Mouse (Mus musculus) forebrain, postnatal 0 days (tissue): Measurements from ENCODE around the gene Dad1. TPM values are rescaled to one million over a fixed set of nuclear protein-coding genes. Genes with fewer than 3 reads are reported as not detected.

Experiments
- ATAC-seq: fragments of 200-750 bp; cut with Nextera tagmentation; 2 replicates; pipeline ENCODE4 v1.8.0; 2017; ENCODE audit warnings: mild to moderate bottlenecking, moderate library complexity
- DNase-seq: peaks from one replicate; pipeline ENCODE4 v3.0.0-alpha.2; 2015
- H3K27ac ChIP-seq: fragments of 300-500 bp; sonication (generic); 2 replicates; pipeline ENCODE4 v1.5.1; 2014; ENCODE audit warnings: low read depth, mild to moderate bottlenecking, antibody characterized with exemption, low read length, moderate library complexity, mixed read lengths
- H3K27me3 ChIP-seq: fragments of 300-500 bp; sonication (generic); 2 replicates; pipeline ENCODE4 v1.6.1; 2014; ENCODE audit warnings: mild to moderate bottlenecking, low read length, mixed read lengths; ENCODE audit not compliant: insufficient read depth
- H3K36me3 ChIP-seq: fragments of 300-500 bp; sonication (generic); 2 replicates; pipeline ENCODE4 v1.6.1; 2014; ENCODE audit warnings: mild to moderate bottlenecking, moderate library complexity; ENCODE audit not compliant: insufficient read depth
- H3K4me1 ChIP-seq: fragments of 300-500 bp; sonication (generic); 2 replicates; pipeline ENCODE4 v1.6.1; 2014; ENCODE audit warnings: antibody characterized with exemption; ENCODE audit not compliant: insufficient read depth
- H3K4me2 ChIP-seq: fragments of 300-500 bp; sonication (generic); 2 replicates; pipeline ENCODE4 v1.6.1; 2014; ENCODE audit warnings: low read depth, mild to moderate bottlenecking, moderate library complexity
- H3K4me3 ChIP-seq: fragments of 300-500 bp; sonication (generic); 2 replicates; pipeline ENCODE4 v1.5.1; 2014; ENCODE audit warnings: low read depth, low read length, mixed read lengths
- H3K9ac ChIP-seq: fragments of 300-500 bp; sonication (generic); 2 replicates; pipeline ENCODE4 v1.6.1; 2014; ENCODE audit warnings: mild to moderate bottlenecking
- H3K9me3 ChIP-seq: fragments of 300-500 bp; sonication (generic); 2 replicates; pipeline ENCODE4 v1.6.1; 2016; ENCODE audit warnings: low read length
- CTCF ChIP-seq: sonication (generic); IDR thresholded peaks from 2 replicates; pipeline ENCODE4 v1.5.1; 2016; ENCODE audit warnings: antibody characterized with exemption, control low read depth, low read depth
- WGBS: fragments of 180-500 bp; shearing (Covaris S2); extraction: QIAGEN DNeasy Blood & Tissue Kit; methylation state at CpG from one replicate; pipeline ENCODE4 v1.1.7; 2014; 5-methylcytosine and 5-hydroxymethylcytosine counted together
- polyA plus RNA-seq: library from polyadenylated mRNA; unstranded; fragments of >200 nt; fragmentation: Nextera tagmentation; extraction: Ambion mirVana; gene quantifications from 2 replicates; pipeline ENCODE4 v1.2.1, GENCODE M21; 2015
- total RNA-seq: library from RNA; depleted of rRNA; stranded (reverse); fragments of >200 nt; gene quantifications from 2 replicates; pipeline ENCODE4 v1.2.3, GENCODE M21; 2014

The Dad1 gene
- total and polyA plus RNA-seq, 2 experiments from 2014 or later, result 230 to 375 TPM

DNA sequence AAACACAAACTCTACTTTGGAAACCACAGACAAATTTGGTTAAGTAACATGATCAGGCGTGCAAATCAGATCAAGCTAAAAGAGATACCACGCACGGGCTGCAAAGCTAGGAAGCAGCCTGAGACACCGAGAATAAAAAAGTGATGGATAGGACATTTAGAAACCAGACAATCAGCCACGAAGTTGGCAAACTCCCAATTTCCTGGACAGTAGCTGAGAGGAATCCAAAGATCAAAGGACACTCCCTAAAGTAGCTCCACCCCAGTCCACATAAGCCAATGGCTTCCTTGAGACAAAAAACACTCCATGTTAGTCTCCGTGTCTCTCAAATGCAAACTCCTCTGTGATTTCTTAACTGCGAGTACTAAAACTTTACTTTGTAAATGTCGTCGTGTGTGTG, 4.6 kb downstream of the Dad1 start:
- Histone ChIP-seq H3K27me3 (no peaks in the 10 kb centered on the region), H3K9ac (no peak overlapping the region), H3K27ac (no peak overlapping the region), H3K4me1 (peaks cover 8% of the 10 kb centered on the region; the same call in 1 of the 2 replicates), H3K4me3 (no peak overlapping the region), H3K9me3 (no peaks in the 10 kb centered on the region), H3K4me2 (no peak overlapping the region), H3K36me3 (peaks cover 17% of the 10 kb centered on the region; the same call in 1 of the 2 replicates)
- no peak for ATAC-seq
- WGBS, result 78% methylated on average over 9 of the region's 9 CpGs
- no peak for DNase-seq
- no peak for TF ChIP-seq CTCF

DNA sequence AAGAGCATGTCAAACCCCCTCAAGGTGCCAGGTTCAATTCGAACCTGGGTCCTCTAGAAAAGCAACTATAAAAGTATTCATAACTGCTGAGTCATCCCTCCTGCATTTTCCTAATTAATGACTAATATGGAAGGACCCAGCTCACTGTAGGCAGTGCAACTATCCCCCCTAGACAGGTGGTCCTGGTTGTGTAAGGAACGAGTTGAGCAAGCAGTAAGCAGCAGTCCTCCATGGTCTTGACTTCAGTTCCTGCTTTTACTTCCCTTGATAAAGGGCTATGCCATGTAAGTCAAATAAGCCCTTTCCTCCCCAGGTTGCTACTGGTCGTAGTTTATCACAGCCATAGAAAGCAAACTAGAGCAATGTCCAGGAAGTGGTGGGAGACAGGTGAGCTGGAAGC, 7.7 kb downstream of the Dad1 start:
- H3K9ac ChIP-seq, result no peak overlapping the region
- H3K36me3 ChIP-seq, result peaks cover 31% of the 10 kb centered on the region
- TF ChIP-seq CTCF, result no peak
- H3K4me1 ChIP-seq, result no peaks in the 10 kb centered on the region
- H3K9me3 ChIP-seq, result no peaks in the 10 kb centered on the region
- no peak for DNase-seq
- no peak overlapping the region for H3K27ac ChIP-seq
- H3K4me2 ChIP-seq, result no peak overlapping the region
- ATAC-seq, result no peak
- 92% methylated on average over 3 of the region's 3 CpGs for WGBS
- H3K4me3 ChIP-seq, result no peak overlapping the region
- no peaks in the 10 kb centered on the region for H3K27me3 ChIP-seq

DNA sequence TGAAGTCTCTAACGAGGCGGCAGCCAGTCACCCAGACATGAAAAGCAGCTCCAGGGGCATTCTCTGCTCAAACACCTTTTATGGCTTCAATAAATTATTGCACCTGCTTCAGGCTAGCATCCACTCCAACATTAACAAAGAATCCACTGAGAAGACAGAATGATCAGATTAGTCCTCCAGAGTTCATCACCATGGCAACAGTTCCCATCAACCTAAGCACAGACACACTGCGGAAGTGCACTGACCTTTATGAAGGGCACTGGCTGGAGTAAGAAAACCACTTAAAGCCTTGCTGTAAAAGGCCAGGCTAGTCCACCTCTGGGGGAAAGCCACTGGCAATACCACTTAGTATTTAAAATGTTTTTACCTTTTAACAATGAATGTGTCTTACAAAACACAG, 9.7 kb downstream of the Dad1 start:
- Histone ChIP-seq H3K9ac (no peak overlapping the region), H3K27ac (no peak overlapping the region), H3K9me3 (no peaks in the 10 kb centered on the region), H3K4me3 (no peak overlapping the region), H3K4me1 (no peaks in the 10 kb centered on the region), H3K27me3 (no peaks in the 10 kb centered on the region), H3K4me2 (no peak overlapping the region), H3K36me3 (peaks cover 31% of the 10 kb centered on the region)
- no peak for TF ChIP-seq CTCF
- no peak for DNase-seq
- 28% methylated on average over 3 of the region's 3 CpGs for WGBS
- peak; percentile 29; the same call in 1 of the 2 replicates for ATAC-seq

DNA sequence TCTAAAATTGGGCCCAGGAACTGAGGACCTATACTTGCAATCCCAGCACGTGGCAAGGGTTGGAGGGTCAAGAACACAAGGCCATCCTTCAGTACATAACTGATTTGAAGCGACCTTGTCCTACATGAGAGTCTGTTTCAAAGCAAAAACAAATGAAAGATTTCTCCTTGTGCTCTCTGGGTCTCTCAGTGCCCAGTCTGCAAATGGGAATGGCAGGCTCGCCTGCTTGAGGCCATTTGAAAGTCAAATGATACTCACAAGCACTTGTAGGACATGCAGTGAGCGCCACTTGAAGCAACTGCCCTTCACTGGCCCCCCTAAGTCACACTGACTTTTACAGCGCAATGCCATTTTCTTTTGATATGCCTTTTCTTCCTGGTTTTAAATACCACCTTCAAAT, 13.4 kb downstream of the Dad1 start:
- DNase-seq (no peak), ATAC-seq (no peak)
- H3K4me1 ChIP-seq, result no peaks in the 10 kb centered on the region
- TF ChIP-seq CTCF, result no peak
- H3K27me3 ChIP-seq, result no peaks in the 10 kb centered on the region
- H3K27ac ChIP-seq, result no peak overlapping the region
- no peaks in the 10 kb centered on the region for H3K9me3 ChIP-seq
- peaks cover 19% of the 10 kb centered on the region for H3K36me3 ChIP-seq
- no peak overlapping the region for H3K4me3 ChIP-seq
- no peak overlapping the region for H3K9ac ChIP-seq
- no peak overlapping the region for H3K4me2 ChIP-seq
- WGBS, result 77% methylated on average over 5 of the region's 5 CpGs

DNA sequence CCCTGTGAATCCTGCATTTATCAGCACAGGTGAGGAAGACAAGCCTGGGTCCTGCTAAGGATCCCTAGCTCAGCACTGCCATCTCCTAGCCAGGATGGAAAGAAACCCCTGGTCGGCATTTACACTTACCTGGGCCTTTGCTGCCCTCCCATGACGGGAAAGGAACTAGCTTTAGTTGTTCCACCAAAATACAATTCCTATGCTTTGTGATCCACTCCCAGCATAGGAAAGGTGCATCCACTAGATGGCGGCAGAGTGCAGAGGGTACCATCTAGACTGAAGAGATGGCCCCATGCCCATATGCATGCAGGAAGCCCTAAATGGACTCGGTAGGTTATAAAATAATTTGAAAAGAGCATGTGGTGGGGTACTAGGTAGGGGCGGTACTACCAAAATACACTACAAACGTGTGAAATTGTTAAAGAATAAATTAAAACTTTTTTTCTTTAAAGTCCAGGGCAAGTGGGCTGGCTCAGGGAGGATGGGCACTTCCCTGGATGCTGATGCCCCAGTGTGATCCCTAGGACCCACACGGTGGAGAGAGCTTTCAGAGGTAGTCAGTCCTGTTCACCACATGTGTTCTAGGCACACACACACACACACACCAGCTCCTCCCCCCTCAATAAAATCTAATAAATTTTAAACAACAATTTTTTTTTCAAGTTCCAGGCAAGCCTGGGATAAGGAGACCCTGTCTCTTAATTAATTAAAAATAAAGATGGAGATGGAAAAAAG, 14.7 kb downstream of the Dad1 start:
- peak; percentile 78 for DNase-seq
- Histone ChIP-seq H3K4me3 (no peak overlapping the region), H3K27ac (no peak overlapping the region)

DNA sequence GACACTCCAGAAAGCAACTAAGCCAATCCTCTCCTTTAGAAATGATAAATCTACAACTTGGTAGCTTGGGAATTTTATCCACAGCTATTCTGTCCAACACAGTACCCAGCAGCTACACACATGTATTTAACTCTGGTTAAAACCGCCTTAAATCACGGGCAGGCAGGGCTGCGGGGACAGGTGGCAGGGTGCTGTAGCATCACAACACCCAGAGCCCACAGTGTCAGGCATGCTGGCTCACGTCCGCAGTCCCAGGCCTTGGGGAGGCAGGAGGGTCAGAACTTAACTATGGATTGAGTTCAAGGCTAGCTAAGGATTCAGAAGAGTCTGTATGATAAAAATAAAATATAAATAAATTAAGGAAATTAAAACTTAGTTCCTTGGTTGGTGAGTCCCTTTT, 17.0 kb downstream of the Dad1 start:
- Histone ChIP-seq H3K27ac (no peak overlapping the region), H3K4me1 (no peaks in the 10 kb centered on the region), H3K4me3 (no peak overlapping the region), H3K27me3 (no peaks in the 10 kb centered on the region), H3K4me2 (no peak overlapping the region), H3K9me3 (no peaks in the 10 kb centered on the region), H3K9ac (no peak overlapping the region), H3K36me3 (peaks cover 25% of the 10 kb centered on the region)
- DNase-seq (no peak), ATAC-seq (no peak)
- WGBS, result 90% methylated on average over 5 of the region's 5 CpGs
- TF ChIP-seq CTCF, result no peak

More for the DNA sequence above, 14.7 kb downstream of the Dad1 start:
- Histone ChIP-seq H3K9ac (no peak overlapping the region), H3K36me3 (peaks cover 33% of the 10 kb centered on the region), H3K27me3 (no peaks in the 10 kb centered on the region), H3K4me1 (no peaks in the 10 kb centered on the region), H3K9me3 (no peaks in the 10 kb centered on the region), H3K4me2 (no peak overlapping the region)
- ATAC-seq, result peak; percentile 75
- peak; percentile 89 for TF ChIP-seq CTCF
- WGBS, result 9% methylated on average over 7 of the region's 7 CpGs

DNA sequence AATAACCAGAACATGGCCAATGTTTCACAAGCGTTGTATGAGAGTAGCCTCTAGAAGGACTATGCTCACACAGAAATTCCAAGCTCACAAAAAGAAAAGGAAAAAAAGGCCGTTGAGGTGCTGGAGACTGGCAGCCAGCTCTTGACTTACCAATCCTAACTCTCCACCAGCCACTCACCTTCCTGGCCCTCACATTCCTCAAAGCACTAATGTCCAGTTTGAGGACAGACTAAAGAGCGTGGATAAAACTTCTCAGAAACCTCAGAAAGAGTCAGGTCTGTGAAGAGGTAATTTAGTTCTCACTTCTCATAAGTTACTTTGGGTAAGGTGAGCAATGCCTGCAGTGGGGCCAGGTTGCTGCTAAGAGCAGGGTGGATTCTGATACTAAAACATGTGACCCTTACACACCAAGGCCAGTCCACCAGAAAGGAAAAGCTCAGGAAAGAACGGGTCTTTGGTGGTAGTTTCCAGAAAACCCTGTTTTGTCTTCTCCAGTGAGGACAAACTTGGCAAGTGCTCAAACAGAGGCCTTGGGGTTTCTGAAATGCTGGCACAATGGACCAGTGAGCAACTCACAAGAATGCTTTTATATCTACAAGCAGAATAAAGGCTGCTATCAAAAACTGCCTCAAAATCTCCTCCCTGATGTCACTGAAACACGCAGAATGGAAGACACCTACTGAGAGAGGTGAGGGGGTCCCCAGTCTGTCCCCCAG, 17.9 kb downstream of the Dad1 start:
- no peaks in the 10 kb centered on the region for H3K9me3 ChIP-seq
- H3K4me2 ChIP-seq, result no peak overlapping the region
- TF ChIP-seq CTCF, result no peak
- no peak overlapping the region for H3K4me3 ChIP-seq
- no peak overlapping the region for H3K9ac ChIP-seq
- peaks cover 16% of the 10 kb centered on the region for H3K36me3 ChIP-seq
- WGBS, result 65% methylated on average over 5 of the region's 5 CpGs
- no peak overlapping the region for H3K27ac ChIP-seq
- H3K27me3 ChIP-seq, result no peaks in the 10 kb centered on the region
- DNase-seq (no peak), ATAC-seq (no peak)
- no peaks in the 10 kb centered on the region for H3K4me1 ChIP-seq
